Mouse (Mus musculus) ES-Bruce4 (cell line): ENCODE data around the gene Thada.

Experiments
- CTCF ChIP-seq: IDR thresholded peaks from one replicate; pipeline ENCODE4 v1.8.1; 2011; ENCODE audit warnings: low read depth, low read length
- EP300 ChIP-seq: IDR thresholded peaks from 2 replicates; pipeline ENCODE4 v1.6.1; 2011; ENCODE audit warnings: low read depth, low read length; ENCODE audit not compliant: insufficient read depth
- POLR2A ChIP-seq: IDR thresholded peaks from one replicate; pipeline ENCODE4 v1.8.1; 2011; ENCODE audit warnings: low read length; ENCODE audit not compliant: insufficient read depth

DNA sequence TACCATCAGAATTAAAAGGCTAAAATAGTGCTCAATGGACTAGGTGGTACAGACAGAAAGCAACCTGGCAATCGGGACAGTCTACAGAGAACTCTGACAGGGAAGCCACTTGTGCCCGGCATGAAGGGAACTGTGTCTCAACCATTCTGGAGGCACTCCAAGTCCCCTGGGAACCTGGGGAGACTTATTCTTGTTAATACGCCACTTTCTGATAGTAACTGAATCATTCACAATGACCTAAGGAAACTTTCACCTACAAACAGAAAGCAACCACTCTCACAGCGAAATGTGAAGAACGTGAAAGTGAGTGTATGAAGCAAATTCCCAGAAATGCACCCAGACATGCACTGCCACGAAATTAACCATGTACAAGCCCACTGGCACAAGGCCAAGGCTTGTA, 60.4 kb downstream of the Thada start:
- TF ChIP-seq CTCF (no peak), POLR2A (no peak), EP300 (no peak)
